Mouse (Mus musculus) heart, embryonic 14.5 days (tissue): ENCODE measurements around the gene Ptprk. TPM values are rescaled to one million over a fixed set of nuclear protein-coding genes. Genes with fewer than 3 reads are reported as not detected.

Source experiments
- ATAC-seq: fragments of 200-750 bp; cut with Nextera tagmentation; 2 replicates; pipeline ENCODE4 v1.8.0; 2017; ENCODE audit warnings: low read depth, moderate TSS enrichment; ENCODE audit not compliant: insufficient number of reproducible peaks, insufficient read depth, low FRiP score
- H3K27ac ChIP-seq, 2 experiments: fragments of 200-500 bp in 1 of 2; fragments of 300-500 bp in 1 of 2; sonication (generic) in 1 of 2; replicated peaks in 1 of 2; 2 replicates each; pipeline ENCODE4 v1.5.1; 2012 to 2014; ENCODE audit warnings: low read depth in 2 of 2, low read length in 2 of 2, control low read depth in 1 of 2, mild to moderate bottlenecking in 1 of 2, mixed read lengths in 1 of 2; ENCODE audit not compliant: control insufficient read depth in 1 of 2, insufficient read depth in 1 of 2
- H3K27me3 ChIP-seq: fragments of 300-500 bp; sonication (generic); 2 replicates; pipeline ENCODE4 v1.6.1; 2014; ENCODE audit warnings: mild to moderate bottlenecking, low read length, control low read depth; ENCODE audit not compliant: control insufficient read depth, insufficient read depth
- H3K36me3 ChIP-seq: fragments of 300-500 bp; sonication (generic); 2 replicates; pipeline ENCODE4 v1.6.1; 2014; ENCODE audit warnings: mild to moderate bottlenecking, control low read depth, low read length, mixed read lengths; ENCODE audit not compliant: control insufficient read depth, insufficient read depth
- H3K4me1 ChIP-seq, 2 experiments: fragments of 200-500 bp in 1 of 2; fragments of 300-500 bp in 1 of 2; sonication (generic) in 1 of 2; 2 replicates each; pipeline ENCODE4 v1.6.1; 2012 to 2014; ENCODE audit warnings: low read length in 2 of 2, control low read depth in 1 of 2, mixed read lengths in 1 of 2; ENCODE audit not compliant: control insufficient read depth in 2 of 2, insufficient read depth in 2 of 2
- H3K4me2 ChIP-seq: fragments of 300-500 bp; sonication (generic); 2 replicates; pipeline ENCODE4 v1.6.1; 2014; ENCODE audit warnings: mild to moderate bottlenecking, low read length
- H3K4me3 ChIP-seq, 2 experiments: fragments of 200-500 bp in 1 of 2; fragments of 300-500 bp in 1 of 2; sonication (generic) in 1 of 2; 2 replicates each; pipeline ENCODE4 v1.5.1; 2012 to 2014; ENCODE audit warnings: low read length in 2 of 2, mild to moderate bottlenecking in 2 of 2, control low read depth in 1 of 2, low read depth in 1 of 2, moderate library complexity in 1 of 2; ENCODE audit not compliant: control insufficient read depth in 1 of 2, insufficient read depth in 1 of 2
- H3K9ac ChIP-seq: fragments of 300-500 bp; sonication (generic); 2 replicates; pipeline ENCODE4 v1.6.1; 2014; ENCODE audit warnings: mild to moderate bottlenecking, low read length
- H3K9me3 ChIP-seq: fragments of 300-500 bp; sonication (generic); 2 replicates; pipeline ENCODE4 v1.6.1; 2016; ENCODE audit warnings: low read length, control low read depth; ENCODE audit not compliant: control insufficient read depth
- WGBS: fragments of 180-500 bp; shearing (Covaris S2); extraction: QIAGEN DNeasy Blood & Tissue Kit; methylation state at CpG from one replicate; pipeline ENCODE4 v1.1.7; 2014; 5-methylcytosine and 5-hydroxymethylcytosine counted together
- polyA plus RNA-seq: library from polyadenylated mRNA; unstranded; fragments of >200 nt; fragmentation: Nextera tagmentation; extraction: Ambion mirVana; gene quantifications from 2 replicates; pipeline ENCODE4 v1.2.1, GENCODE M21; 2014

The Ptprk gene
- polyA plus RNA-seq, 1 experiment from 2014 or later, result 43.6 TPM

DNA sequence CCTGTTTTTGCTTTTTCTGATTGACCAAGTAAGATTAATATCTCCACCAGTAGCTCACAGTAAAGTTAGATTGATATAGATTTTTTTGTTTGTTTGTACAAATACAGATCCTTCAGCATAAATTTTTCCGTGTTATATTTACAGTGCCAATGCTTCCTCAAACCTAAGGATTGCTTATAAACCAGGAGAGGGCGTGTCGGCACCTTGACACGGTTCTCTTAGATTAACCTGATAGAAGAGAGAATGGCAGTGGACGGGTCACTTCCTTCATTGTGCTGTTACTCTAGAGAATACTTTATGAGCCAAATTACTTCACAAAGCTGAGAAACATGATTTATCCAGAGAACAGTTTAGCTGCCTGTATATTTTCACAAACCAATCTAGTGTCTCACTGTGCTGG lies 505.0 kb downstream of the Ptprk start:
- H3K4me3 ChIP-seq, result no peak overlapping the region
- no peak for ATAC-seq
- no peak overlapping the region for H3K4me2 ChIP-seq

DNA sequence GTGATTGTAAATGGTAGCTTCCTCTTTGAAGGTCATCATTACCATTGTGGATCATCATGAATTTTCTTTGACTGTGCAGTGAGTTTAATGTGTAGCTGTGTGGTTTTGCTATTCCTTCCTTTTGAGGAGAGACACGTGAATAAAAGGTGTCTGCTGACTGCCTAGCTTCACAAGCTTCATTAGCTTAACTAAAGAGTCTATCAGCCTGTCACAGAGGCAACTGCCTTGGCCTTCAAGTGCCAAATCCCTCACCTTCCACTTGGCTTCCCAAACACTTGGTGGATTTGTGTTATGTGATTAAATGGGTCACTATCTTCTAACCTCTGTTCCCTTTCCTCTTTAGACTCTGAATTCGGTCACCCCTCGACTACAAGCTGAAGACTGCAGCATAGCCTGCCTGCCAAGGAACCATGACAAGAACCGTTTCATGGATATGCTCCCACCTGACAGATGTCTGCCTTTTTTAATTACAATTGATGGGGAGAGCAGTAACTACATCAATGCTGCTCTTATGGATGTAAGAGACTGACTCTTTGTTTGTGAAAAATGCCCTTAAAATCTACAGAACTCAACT lies 512.0 kb downstream of the Ptprk start:
- H3K27ac ChIP-seq, result no peak overlapping the region
- H3K4me2 ChIP-seq, result no peak overlapping the region
- 72% methylated on average over 4 of the region's 4 CpGs for WGBS

More for the DNA sequence above, 505.0 kb downstream of the Ptprk start:
- 82% methylated on average over 5 of the region's 5 CpGs for WGBS
- Histone ChIP-seq H3K27ac (no peak overlapping the region), H3K27me3 (no peaks in the 10 kb centered on the region), H3K36me3 (peaks cover 25% of the 10 kb centered on the region), H3K4me1 (no peaks in the 10 kb centered on the region), H3K9ac (no peak overlapping the region), H3K9me3 (no peaks in the 10 kb centered on the region)

DNA sequence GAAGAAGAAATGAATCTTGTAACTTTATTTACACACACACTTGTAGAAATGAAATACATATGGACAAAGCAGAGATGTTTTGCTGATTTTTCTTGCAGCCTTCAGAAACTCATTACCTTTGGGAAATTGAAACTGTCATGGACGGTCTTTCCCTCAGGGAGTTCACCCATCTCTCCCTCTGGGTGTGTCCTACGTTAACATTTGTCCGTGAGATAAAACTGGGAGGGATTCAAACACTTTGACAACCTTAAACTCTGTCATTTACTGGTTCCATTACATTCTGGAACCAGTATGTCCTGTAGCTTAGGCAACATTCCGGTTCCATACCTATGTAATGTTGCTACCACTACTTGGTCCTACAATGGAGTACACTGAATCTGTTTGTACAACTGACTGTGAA lies 513.8 kb downstream of the Ptprk start:
- no peaks in the 10 kb centered on the region for H3K27me3 ChIP-seq
- WGBS, result 87% methylated on average over 4 of the region's 4 CpGs
- ATAC-seq, result no peak

More for the DNA sequence above, 512.0 kb downstream of the Ptprk start:
- Histone ChIP-seq H3K9me3 (no peaks in the 10 kb centered on the region), H3K27me3 (no peaks in the 10 kb centered on the region), H3K9ac (no peak overlapping the region), H3K4me3 (no peak overlapping the region), H3K36me3 (peaks cover 36% of the 10 kb centered on the region), H3K4me1 (no peaks in the 10 kb centered on the region)
- ATAC-seq, result no peak

DNA sequence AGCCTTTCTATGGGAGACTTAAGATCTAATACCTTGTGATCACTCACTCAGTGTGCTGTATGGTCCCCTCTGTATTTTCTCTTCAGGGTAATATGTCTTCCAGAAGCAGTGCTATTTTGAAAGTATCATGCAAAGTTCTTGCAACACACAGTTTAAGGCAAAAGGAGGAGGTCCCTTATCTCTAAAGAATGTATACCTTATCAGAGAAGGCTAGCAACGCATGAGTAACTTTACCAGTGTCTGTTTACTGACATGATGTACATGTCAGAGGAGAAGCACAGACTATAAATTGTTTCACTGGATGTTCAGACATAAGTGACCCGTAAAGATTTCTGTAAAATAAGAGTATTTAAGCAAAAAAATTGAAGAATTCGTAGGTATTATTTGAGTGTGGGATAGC lies 516.2 kb downstream of the Ptprk start:
- no peak for ATAC-seq
- Histone ChIP-seq H3K27ac (no peak overlapping the region), H3K4me3 (no peak overlapping the region), H3K4me1 (no peaks in the 10 kb centered on the region), H3K36me3 (peaks cover 45% of the 10 kb centered on the region), H3K9me3 (no peaks in the 10 kb centered on the region), H3K27me3 (no peaks in the 10 kb centered on the region), H3K4me2 (no peak overlapping the region), H3K9ac (no peak overlapping the region)
- 61% methylated on average over 3 of the region's 3 CpGs for whole genome bisulfite sequencing

More for the DNA sequence above, 513.8 kb downstream of the Ptprk start:
- Histone ChIP-seq H3K4me3 (no peak overlapping the region), H3K9me3 (no peaks in the 10 kb centered on the region), H3K27ac (no peak overlapping the region), H3K4me1 (no peaks in the 10 kb centered on the region), H3K4me2 (no peak overlapping the region), H3K9ac (no peak overlapping the region), H3K36me3 (peaks cover 45% of the 10 kb centered on the region)

DNA sequence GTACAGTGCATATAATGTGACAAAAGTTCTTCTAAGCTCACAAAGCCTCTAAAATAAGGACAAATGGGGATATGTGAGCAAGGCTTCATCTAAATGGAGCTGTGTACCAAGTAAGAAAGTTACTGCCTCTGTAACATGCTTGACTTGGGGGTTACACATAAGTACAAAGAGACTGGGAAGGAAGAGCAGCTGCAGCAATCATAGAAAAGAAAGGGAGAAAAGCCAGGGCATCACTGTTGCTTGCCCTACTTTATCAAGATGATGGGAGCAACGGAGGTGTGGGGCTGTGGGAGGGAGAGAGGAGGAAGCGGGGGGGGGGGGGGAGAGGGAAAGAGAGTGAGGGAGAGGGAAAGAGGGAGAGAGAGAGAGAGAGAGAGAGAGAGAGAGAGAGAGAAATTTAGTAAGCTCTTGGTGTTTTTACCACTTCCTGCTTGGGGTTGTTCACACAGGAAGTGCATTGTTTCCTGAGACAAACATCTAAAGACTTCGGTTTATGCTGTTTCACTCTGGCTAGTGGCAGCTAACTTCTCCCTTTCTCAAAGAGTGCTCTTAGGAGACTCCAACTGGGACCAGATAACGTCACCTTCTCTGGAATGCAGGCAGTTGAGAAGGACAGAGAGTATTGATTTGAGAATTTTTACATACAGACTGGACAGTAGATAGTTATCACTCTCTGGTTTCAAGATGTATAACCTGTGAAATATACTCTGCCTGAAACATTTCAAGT lies 519.1 kb downstream of the Ptprk start:
- Histone ChIP-seq H3K9ac (no peak overlapping the region), H3K4me2 (no peak overlapping the region), H3K4me3 (no peak overlapping the region), H3K9me3 (no peaks in the 10 kb centered on the region), H3K36me3 (peaks cover 28% of the 10 kb centered on the region), H3K4me1 (no peaks in the 10 kb centered on the region), H3K27me3 (no peaks in the 10 kb centered on the region), H3K27ac (no peak overlapping the region)
- no peak for ATAC-seq
- 21% methylated on average over 3 of the region's 4 CpGs for WGBS

DNA sequence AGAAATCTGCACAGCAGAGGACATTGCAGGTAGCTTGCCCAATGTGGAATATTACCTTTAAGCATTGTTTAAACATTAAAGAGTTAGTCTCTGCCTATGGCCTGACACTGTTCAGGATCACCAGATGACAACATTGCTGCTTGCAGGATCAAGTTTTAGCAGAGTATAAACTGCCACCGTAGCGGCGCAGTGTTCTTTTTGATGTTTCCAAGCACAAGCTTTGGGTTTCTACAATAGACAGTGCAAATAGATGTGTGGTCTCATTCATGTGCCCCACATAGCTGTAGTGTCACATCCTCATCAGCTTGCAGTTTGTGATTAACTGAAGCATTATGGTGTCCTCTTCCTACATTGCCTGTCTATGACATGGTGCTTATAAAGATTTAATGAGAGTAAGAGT lies 522.3 kb downstream of the Ptprk start:
- Histone ChIP-seq H3K9ac (no peak overlapping the region), H3K9me3 (no peaks in the 10 kb centered on the region), H3K27ac (no peak overlapping the region), H3K4me3 (no peak overlapping the region), H3K36me3 (peaks cover 15% of the 10 kb centered on the region), H3K27me3 (no peaks in the 10 kb centered on the region), H3K4me1 (no peaks in the 10 kb centered on the region), H3K4me2 (no peak overlapping the region)
- ATAC-seq, result no peak
- 94% methylated on average over 3 of the region's 3 CpGs for WGBS

DNA sequence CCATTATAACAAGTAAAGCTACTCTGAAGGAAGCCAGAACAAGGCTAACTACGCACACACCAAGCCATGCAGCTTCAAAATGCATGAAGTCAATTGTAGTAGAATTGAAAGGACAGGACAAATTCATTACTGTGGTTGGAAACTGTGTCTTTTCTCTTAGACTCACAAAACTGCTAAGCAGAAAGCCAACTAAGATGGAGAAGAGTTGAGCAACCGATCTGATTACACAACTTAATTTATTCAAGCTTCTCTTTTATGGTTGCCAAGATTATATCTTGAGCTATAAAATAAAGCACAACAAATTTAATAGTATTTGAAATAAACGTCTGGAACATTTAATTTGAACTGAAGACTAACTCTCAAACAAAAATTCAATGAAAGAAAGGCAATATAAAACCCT lies 534.5 kb downstream of the Ptprk start:
- no peak overlapping the region for H3K4me3 ChIP-seq
- H3K27ac ChIP-seq, result no peak overlapping the region
- H3K4me2 ChIP-seq, result no peak overlapping the region
- no peaks in the 10 kb centered on the region for H3K36me3 ChIP-seq
- H3K4me1 ChIP-seq, result no peaks in the 10 kb centered on the region
- 71% methylated on average over 3 of the region's 3 CpGs for WGBS
- ATAC-seq, result no peak
- H3K9me3 ChIP-seq, result no peaks in the 10 kb centered on the region
- no peak overlapping the region for H3K9ac ChIP-seq
- no peaks in the 10 kb centered on the region for H3K27me3 ChIP-seq

DNA sequence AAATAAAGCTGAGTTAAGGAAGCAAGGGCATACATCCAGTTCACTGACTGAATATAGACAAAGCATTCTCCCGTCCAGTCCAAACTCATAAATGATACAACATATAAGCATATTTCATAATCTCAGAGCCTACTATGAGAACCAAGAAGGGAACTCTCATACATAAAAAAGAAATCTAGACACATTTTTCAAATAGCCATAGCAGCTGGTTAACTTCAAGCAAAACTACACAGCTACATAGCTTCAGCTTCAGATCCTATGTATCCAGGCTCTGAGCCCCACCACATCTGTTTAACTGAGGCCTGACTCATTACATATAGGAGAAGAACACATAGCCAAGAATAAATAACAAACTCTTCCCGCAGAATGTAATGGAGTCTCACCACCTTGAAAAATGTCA lies 539.8 kb downstream of the Ptprk start:
- Histone ChIP-seq H3K9me3 (no peaks in the 10 kb centered on the region), H3K27me3 (no peaks in the 10 kb centered on the region), H3K4me1 (no peaks in the 10 kb centered on the region), H3K4me3 (no peak overlapping the region), H3K36me3 (no peaks in the 10 kb centered on the region), H3K9ac (no peak overlapping the region), H3K27ac (no peak overlapping the region), H3K4me2 (no peak overlapping the region)
- no peak for ATAC-seq
- WGBS, result 85% methylated on average over 2 of the region's 2 CpGs
